Mouse (Mus musculus): ENCODE measurements at regions not wholly inside any gene's neighbourhood (a gene's known extent, or its start where the extent isn't known, plus 50 kb on each side); places are given as distances from the start of the nearest gene placed in this dataset.

DNA sequence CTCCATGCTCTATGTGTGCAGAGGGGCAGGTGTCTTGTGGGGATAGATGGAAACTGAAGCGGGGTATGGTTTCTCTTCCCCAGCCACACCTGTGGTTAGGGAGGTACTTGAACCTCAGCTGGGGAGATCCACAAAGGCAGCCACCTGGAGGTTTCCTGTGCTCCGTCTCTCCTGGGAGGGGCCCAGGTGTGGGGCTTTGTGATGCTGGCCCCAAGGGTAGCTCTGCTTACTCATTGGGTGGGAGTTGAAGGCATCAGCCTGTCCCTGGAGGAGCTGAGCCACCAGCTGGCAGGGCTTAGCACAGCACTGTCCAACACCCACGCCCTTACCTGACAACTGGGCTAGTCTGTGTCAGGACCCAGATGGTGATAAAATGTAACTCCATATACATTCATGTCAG lies 81.4 kb downstream of the Lhx2 start:
- TF ChIP-seq CTCF (IDR thresholded peaks at IDR 0.05; ENCODE audit: borderline replicate concordance, control insufficient read depth, extremely low read depth, insufficient read depth, low read length, poor library complexity) (no peak), POLR2A (IDR thresholded peaks at IDR 0.05; ENCODE audit: control insufficient read depth, extremely low read depth, insufficient read depth, low read length, poor library complexity) (no peak)
